Comparison of ENCODE assay signal across 8 mouse cellular contexts in genomic region chr3:137864124-137864987, GRCm38 (mm10). TPM values are rescaled to one million over a fixed set of nuclear protein-coding genes. Genes with fewer than 3 reads are reported as not detected.
DNase-seq lines count a peak whose midpoint lies in the region; ATAC-seq and TF ChIP-seq lines count a peak whose summit lies in the region.

Gene H2afz (plus strand): TSS chr3:137864487.

- peak; percentile 97 to 98 for TF ChIP-seq POLR2A in MEL (IDR thresholded peaks at IDR 0.05; ENCODE audit: control insufficient read depth in 1 of 2, insufficient read depth in 1 of 2, low read depth in 1 of 2, low read length in 2 of 2, poor library complexity in 1 of 2)
- TF ChIP-seq POLR2A in cerebellum, adult 2 months (IDR thresholded peaks at IDR 0.05; ENCODE audit: borderline replicate concordance, insufficient read depth, low read length): peak; percentile 87

- H3K79me2 ChIP-seq in MEL (ENCODE audit: control insufficient read depth, insufficient read depth, low read length, poor library complexity): peaks cover 32% of the 10 kb centered on the region

- H3K9me3 ChIP-seq in MEL (replicated peaks; ENCODE audit: insufficient read depth, low read length): no peaks in the 10 kb centered on the region
- H3K9me3 ChIP-seq in lung, embryonic 16.5 days (ENCODE audit: control insufficient read depth, low read length): no peaks in the 10 kb centered on the region

- peak; percentile 86 to 90 for ATAC-seq in hematopoietic stem cell, adult 5-6 weeks (replicated peaks in 1 of 2; ENCODE audit: insufficient read depth in 1 of 2, low FRiP score in 2 of 2, low TSS enrichment in 1 of 2, low read depth in 1 of 2, poor library complexity in 2 of 2, severe bottlenecking in 2 of 2)
- ATAC-seq in lung, embryonic 16.5 days (ENCODE audit: low read depth): peak; percentile 93

- no peak for TF ChIP-seq RAD21 in MEL (IDR thresholded peaks at IDR 0.05; ENCODE audit: low read depth, low read length)

- TF ChIP-seq EP300 in MEL (IDR thresholded peaks at IDR 0.05; ENCODE audit: low read depth in 1 of 2, low read length in 2 of 2): no peak

- peaks cover 5 to 19% of the 10 kb centered on the region in 2 experiments for H3K4me1 ChIP-seq in MEL (ENCODE audit: control insufficient read depth in 1 of 2, insufficient read depth in 2 of 2, low read length in 2 of 2)
- H3K4me1 ChIP-seq in cerebellum, adult 2 months (ENCODE audit: control insufficient read depth, insufficient read depth, low read length): peaks cover 6% of the 10 kb centered on the region; the same call in 1 of the 2 replicates
- peaks cover 17% of the 10 kb centered on the region for H3K4me1 ChIP-seq in lung, embryonic 16.5 days (replicated peaks; ENCODE audit: control insufficient read depth, insufficient read depth, low read length)

- peak within 1 kb of the TSS; percentile 77 to 99 for H3K4me3 ChIP-seq in MEL (ENCODE audit: control insufficient read depth in 1 of 2, insufficient read depth in 1 of 2, low read depth in 2 of 2, low read length in 2 of 2)
- H3K4me3 ChIP-seq in cerebellum, adult 2 months (replicated peaks; ENCODE audit: insufficient read depth, low read depth, low read length): peak within 1 kb of the TSS; percentile 94
- H3K4me3 ChIP-seq in lung, embryonic 16.5 days (ENCODE audit: low read length): peak within 1 kb of the TSS; percentile 84

- H3K36me3 ChIP-seq in MEL (ENCODE audit: control insufficient read depth in 1 of 2, insufficient read depth in 2 of 2, low read length in 2 of 2): peaks cover 3 to 32% of the 10 kb centered on the region in 2 experiments
- 0 out of 2 replicates have a peak, but pooled peaks cover 3% of the 10 kb centered on the region for H3K36me3 ChIP-seq in lung, embryonic 16.5 days (ENCODE audit: control insufficient read depth, insufficient read depth, low read length)

- peak within 1 kb of the TSS; percentile 96 for H3K9ac ChIP-seq in MEL (ENCODE audit: control insufficient read depth, low read depth, low read length, poor library complexity, severe bottlenecking)
- H3K9ac ChIP-seq in lung, embryonic 16.5 days (ENCODE audit: low read length): peak within 1 kb of the TSS; percentile 96

- H3K27ac ChIP-seq in MEL (ENCODE audit: control insufficient read depth, low read depth, low read length): peak within 1 kb of the TSS; percentile 98
- H3K27ac ChIP-seq in cerebellum, adult 2 months (ENCODE audit: insufficient read depth, low read length): peak within 1 kb of the TSS; percentile 91
- peak within 1 kb of the TSS; percentile 97 for H3K27ac ChIP-seq in lung, embryonic 16.5 days (ENCODE audit: low read length)

- no peaks in the 10 kb centered on the region for H3K27me3 ChIP-seq in MEL (ENCODE audit: control insufficient read depth in 1 of 2, insufficient read depth in 2 of 2, low read length in 2 of 2)
- H3K27me3 ChIP-seq in cerebellum, adult 2 months (ENCODE audit: control insufficient read depth, insufficient read depth, low read length): no peaks in the 10 kb centered on the region
- H3K27me3 ChIP-seq in lung, embryonic 16.5 days (ENCODE audit: control insufficient read depth, insufficient read depth, low read depth, low read length): no peaks in the 10 kb centered on the region

- peak; percentile 98 for DNase-seq in MEL (ENCODE audit: low read depth, low spot score)
- peak; percentile 99 for DNase-seq in cerebellum, adult 2 months
- peak; percentile 97 for DNase-seq in forelimb bud, embryonic 11.5 days (ENCODE audit: low read depth, low spot score)
- peak; percentile 94 for DNase-seq in layer of hippocampus, adult 9-10 months (ENCODE audit: low spot score)
- peak; percentile 98 for DNase-seq in ovary, postnatal 10 days (ENCODE audit: low spot score)
- peak; percentile 99 for DNase-seq in thymus, postnatal 10 days (ENCODE audit: low spot score in 2 of 2)

- peak within 1 kb of the TSS; percentile 57 for H3K4me2 ChIP-seq in lung, embryonic 16.5 days (ENCODE audit: low read depth, low read length)

- no peak for TF ChIP-seq CTCF in MEL (IDR thresholded peaks at IDR 0.05 in 2 of 3, conservative IDR thresholded peaks at IDR 0.05 in 1 of 3; ENCODE audit: control insufficient read depth in 1 of 3, insufficient read depth in 1 of 3, low read depth in 2 of 3, low read length in 3 of 3, poor library complexity in 1 of 3, severe bottlenecking in 1 of 3)
- TF ChIP-seq CTCF in cerebellum, adult 2 months (IDR thresholded peaks at IDR 0.05; ENCODE audit: borderline replicate concordance, insufficient read depth, low read depth, low read length): no peak

- WGBS in cerebellum, adult 2 months: under 1% methylated on average over 82 of the region's 115 CpGs
- WGBS in lung, embryonic 16.5 days: under 1% methylated on average over 63 of the region's 115 CpGs

TF ChIP-seq in MEL, 35 proteins besides CTCF, POLR2A, EP300 and RAD21:
- TF ChIP-seq MYB (IDR thresholded peaks at IDR 0.05; ENCODE audit: low read depth, low read length): no peak
- no peak for TF ChIP-seq MAFK (IDR thresholded peaks at IDR 0.05; ENCODE audit: borderline replicate concordance, low read depth, low read length)
- TF ChIP-seq NELFE (IDR thresholded peaks at IDR 0.05; ENCODE audit: low read depth, low read length): peak; percentile 99
- TF ChIP-seq CHD1 (IDR thresholded peaks at IDR 0.05; ENCODE audit: low read depth, low read length): no peak
- no peak for TF ChIP-seq ETS1 (IDR thresholded peaks at IDR 0.05; ENCODE audit: low read depth, low read length)
- TF ChIP-seq E2F4 (IDR thresholded peaks at IDR 0.05; ENCODE audit: borderline replicate concordance, low read depth, low read length): no peak
- TF ChIP-seq GATA1 (IDR thresholded peaks at IDR 0.05; ENCODE audit: low read depth, low read length): no peak
- TF ChIP-seq NRF1 (IDR thresholded peaks at IDR 0.05; ENCODE audit: insufficient read depth, low read depth, low read length, poor library complexity, severe bottlenecking): no peak
- TF ChIP-seq POLR2AphosphoS5 (IDR thresholded peaks at IDR 0.05; ENCODE audit: borderline replicate concordance, low read depth, low read length): peak; percentile 98
- TF ChIP-seq RCOR1 (IDR thresholded peaks at IDR 0.05; ENCODE audit: low read depth, low read length): no peak
- no peak for TF ChIP-seq ZNF384 (IDR thresholded peaks at IDR 0.05; ENCODE audit: low read depth, low read length)
- TF ChIP-seq UBTF (IDR thresholded peaks at IDR 0.05; ENCODE audit: borderline replicate concordance, insufficient read depth, low read depth, low read length): no peak
- TF ChIP-seq CHD2 (IDR thresholded peaks at IDR 0.05; ENCODE audit: low read length): no peak
- no peak for TF ChIP-seq MEF2A (IDR thresholded peaks at IDR 0.05; ENCODE audit: extremely low read depth, insufficient replicate concordance, low read depth, low read length, poor library complexity, severe bottlenecking)
- peak; percentile 90 for TF ChIP-seq BHLHE40 (IDR thresholded peaks at IDR 0.05; ENCODE audit: borderline replicate concordance, low read depth, low read length)
- peak; percentile 97 for TF ChIP-seq TBP (IDR thresholded peaks at IDR 0.05; ENCODE audit: low read depth, low read length)
- TF ChIP-seq ZMIZ1 (IDR thresholded peaks at IDR 0.05; ENCODE audit: low read depth, low read length): peak; percentile 99
- TF ChIP-seq ELF1 (IDR thresholded peaks at IDR 0.05; ENCODE audit: low read depth, low read length): peak; percentile 71
- TF ChIP-seq SMC3 (IDR thresholded peaks at IDR 0.05; ENCODE audit: low read depth, low read length): no peak
- peak; percentile 76 for TF ChIP-seq HCFC1 (IDR thresholded peaks at IDR 0.05; ENCODE audit: low read depth, low read length)
- no peak for TF ChIP-seq ZKSCAN1 (IDR thresholded peaks at IDR 0.05; ENCODE audit: low read depth, low read length)
- peak; percentile 96 for TF ChIP-seq USF1 (IDR thresholded peaks at IDR 0.05; ENCODE audit: low read depth, low read length)
- peak in 1 of 2 experiments; percentile 73; a peak in 2 of 4 replicates for TF ChIP-seq USF2 (IDR thresholded peaks at IDR 0.05; ENCODE audit: borderline replicate concordance in 1 of 2, insufficient read depth in 1 of 2, low read depth in 1 of 2, low read length in 2 of 2)
- TF ChIP-seq JUND (IDR thresholded peaks at IDR 0.05; ENCODE audit: low read depth, low read length): no peak
- no peak for TF ChIP-seq GABPA (IDR thresholded peaks at IDR 0.05; ENCODE audit: low read depth, low read length)
- peak; percentile 75 for TF ChIP-seq TCF12 (IDR thresholded peaks at IDR 0.05; ENCODE audit: low read depth, low read length)
- no peak for TF ChIP-seq MYC (IDR thresholded peaks at IDR 0.05; ENCODE audit: low read depth, low read length)
- peak; percentile 98 for TF ChIP-seq POLR2AphosphoS2 (IDR thresholded peaks at IDR 0.05; ENCODE audit: low read length)
- TF ChIP-seq MXI1 (IDR thresholded peaks at IDR 0.05; ENCODE audit: low read depth, low read length): no peak; the same call in 1 of the 2 replicates
- peak; percentile 84 for TF ChIP-seq MAX (IDR thresholded peaks at IDR 0.05; ENCODE audit: low read length)
- TF ChIP-seq SIN3A (IDR thresholded peaks at IDR 0.05; ENCODE audit: low read length): peak; percentile 28; the same call in 1 of the 2 replicates
- no peak for TF ChIP-seq KAT2A (conservative IDR thresholded peaks at IDR 0.05; ENCODE audit: low read depth, low read length)
- TF ChIP-seq ZC3H11A (IDR thresholded peaks at IDR 0.05; ENCODE audit: low read depth, low read length): no peak
- TF ChIP-seq MAZ (IDR thresholded peaks at IDR 0.05; ENCODE audit: low read depth, low read length): peak; percentile 77; the same call in 1 of the 2 replicates
- no peak for TF ChIP-seq TAL1 (IDR thresholded peaks at IDR 0.05; ENCODE audit: low read length)

RNA-seq across cellular contexts. Expression of gene H2afz, which starts in this region (rescaled TPM):
- 1,732 and 2,078 TPM in 2 replicates for total RNA-seq in MEL (2012; rRNA removed)
- polyA plus RNA-seq in MEL (2012; ENCODE audit: insufficient read depth in 1 of 2, insufficient read length in 2 of 2, low read depth in 1 of 2, low replicate concordance in 2 of 2, missing spikeins in 1 of 2): 1,000 to 10,000 TPM; 1,006 to 3,472 TPM
- 409 and 430 TPM in 2 replicates for polyA plus RNA-seq in cerebellum, adult 2 months (2012; rRNA removed)
- 802 and 1,149 TPM in 2 replicates for total RNA-seq in hematopoietic stem cell, adult 5-6 weeks (2017)
- 1,843 and 2,003 TPM in 2 replicates for polyA plus RNA-seq in lung, embryonic 16.5 days (2015; fragmentation: Nextera tagmentation; extraction: Ambion mirVana)

Comparison
In these comparisons a context has a peak if more than half of its experiments do, and no peak if none do; other contexts are left out.
1. Peak in every context shown above with its lines: DNase-seq, ATAC-seq, H3K4me3 ChIP-seq and H3K27ac ChIP-seq.